13 mouse cellular contexts compared by ENCODE assay signal in genomic region chr4:117316800-117317199, GRCm38 (mm10).
DNase-seq lines count a peak whose midpoint lies in the region; ATAC-seq and TF ChIP-seq lines count a peak whose summit lies in the region.
"Had no signal": no experiment of that assay in that cellular context is flagged by ENCODE, and none has a peak within 500 bp of the region (broad histone marks: within the 10 kb centered on the region; RNA-seq: fewer than 3 reads in every experiment).

No protein-coding gene starts in this region.

- H3K4me1 ChIP-seq in forebrain, embryonic 12.5 days, result peaks cover 37% of the 10 kb centered on the region
- peaks cover 41% of the 10 kb centered on the region for H3K4me1 ChIP-seq in forebrain, embryonic 10.5 days
- H3K4me1 ChIP-seq in midbrain, embryonic 12.5 days, result peaks cover 43% of the 10 kb centered on the region
- H3K4me1 ChIP-seq in midbrain, embryonic 11.5 days (ENCODE audit: control insufficient read depth, insufficient read depth, low read length), result peaks cover 14% of the 10 kb centered on the region
- H3K4me1 ChIP-seq in limb, embryonic 14.5 days (ENCODE audit: control insufficient read depth, insufficient read depth, low read length), result peaks cover 38% of the 10 kb centered on the region
- H3K4me1 ChIP-seq in intestine, embryonic 15.5 days (replicated peaks), result peaks cover 19% of the 10 kb centered on the region

- H3K27me3 ChIP-seq in forebrain, embryonic 12.5 days, result peaks cover 88% of the 10 kb centered on the region
- peaks cover 100% of the 10 kb centered on the region for H3K27me3 ChIP-seq in forebrain, embryonic 10.5 days (ENCODE audit: poor library complexity, severe bottlenecking)
- H3K27me3 ChIP-seq in midbrain, embryonic 12.5 days, result peaks cover 98% of the 10 kb centered on the region
- peaks cover 16% of the 10 kb centered on the region; the same call in 1 of the 2 replicates for H3K27me3 ChIP-seq in midbrain, embryonic 11.5 days (ENCODE audit: control insufficient read depth, insufficient read depth, low read length)
- peaks cover 20% of the 10 kb centered on the region for H3K27me3 ChIP-seq in limb, embryonic 14.5 days (ENCODE audit: control insufficient read depth, insufficient read depth, low read length)
- peaks cover 69% of the 10 kb centered on the region for H3K27me3 ChIP-seq in intestine, embryonic 15.5 days (replicated peaks)

- H3K4me3 ChIP-seq in forebrain, embryonic 12.5 days (replicated peaks), result no peak overlapping the region
- H3K4me3 ChIP-seq in forebrain, embryonic 10.5 days, result no peak overlapping the region
- H3K4me3 ChIP-seq in midbrain, embryonic 12.5 days, result no peak overlapping the region
- H3K4me3 ChIP-seq in midbrain, embryonic 11.5 days (ENCODE audit: low read depth, low read length), result no peak overlapping the region
- H3K4me3 ChIP-seq in limb, embryonic 14.5 days (replicated peaks; ENCODE audit: low read length), result no peak overlapping the region
- H3K4me3 ChIP-seq in intestine, embryonic 15.5 days (replicated peaks), result no peak overlapping the region
- H3K4me3 ChIP-seq: erythroblast, embryonic 14.5 days; liver, embryonic 15.5 days had no signal

- H3K4me2 ChIP-seq in forebrain, embryonic 12.5 days, result no peak overlapping the region
- no peak overlapping the region for H3K4me2 ChIP-seq in midbrain, embryonic 12.5 days (replicated peaks)
- H3K4me2 ChIP-seq in midbrain, embryonic 11.5 days, result no peak overlapping the region
- H3K4me2 ChIP-seq in limb, embryonic 14.5 days (replicated peaks; ENCODE audit: low read depth, low read length, severe bottlenecking), result 0 out of 2 replicates have a peak overlapping the region, but pooled peaks have one; percentile 17
- no peak overlapping the region for H3K4me2 ChIP-seq in intestine, embryonic 15.5 days (replicated peaks)
- H3K4me2 ChIP-seq: liver, embryonic 15.5 days had no signal

- H3K9me3 ChIP-seq in forebrain, embryonic 12.5 days, result no peaks in the 10 kb centered on the region
- no peaks in the 10 kb centered on the region for H3K9me3 ChIP-seq in forebrain, embryonic 10.5 days
- no peaks in the 10 kb centered on the region for H3K9me3 ChIP-seq in midbrain, embryonic 12.5 days
- H3K9me3 ChIP-seq in midbrain, embryonic 11.5 days (ENCODE audit: control insufficient read depth, low read length), result no peaks in the 10 kb centered on the region
- H3K9me3 ChIP-seq in limb, embryonic 14.5 days (ENCODE audit: control insufficient read depth, low read length), result no peaks in the 10 kb centered on the region
- no peaks in the 10 kb centered on the region for H3K9me3 ChIP-seq in intestine, embryonic 15.5 days
- H3K9me3 ChIP-seq: liver, embryonic 15.5 days had no signal

- no peak overlapping the region for H3K27ac ChIP-seq in forebrain, embryonic 12.5 days
- H3K27ac ChIP-seq in forebrain, embryonic 10.5 days, result no peak overlapping the region
- peak overlapping the region; percentile 67 for H3K27ac ChIP-seq in midbrain, embryonic 12.5 days (replicated peaks)
- no peak overlapping the region for H3K27ac ChIP-seq in midbrain, embryonic 11.5 days (ENCODE audit: low read depth, low read length)
- peak overlapping the region; percentile 39; the same call in 1 of the 2 replicates for H3K27ac ChIP-seq in limb, embryonic 14.5 days (replicated peaks; ENCODE audit: low read depth, low read length)
- no peak overlapping the region for H3K27ac ChIP-seq in intestine, embryonic 15.5 days
- H3K27ac ChIP-seq: liver, embryonic 15.5 days had no signal

- no peak for TF ChIP-seq POLR2A in limb, embryonic 14.5 days (IDR thresholded peaks at IDR 0.05; ENCODE audit: borderline replicate concordance, extremely low read depth, insufficient read depth, insufficient read length)

- peak; percentile 50; the same call in 1 of the 2 replicates for ATAC-seq in forebrain, embryonic 12.5 days (ENCODE audit: low FRiP score)
- no peak for ATAC-seq in midbrain, embryonic 12.5 days (ENCODE audit: low FRiP score, low read depth)
- no peak for ATAC-seq in midbrain, embryonic 11.5 days (ENCODE audit: low FRiP score)
- ATAC-seq in limb, embryonic 14.5 days (ENCODE audit: low FRiP score, low read depth), result peak; percentile 40; the same call in 1 of the 2 replicates
- no peak for ATAC-seq in intestine, embryonic 15.5 days

- no peak for DNase-seq in forebrain, embryonic 10.5 days (ENCODE audit: extremely low spot score, low spot score)
- no peak for DNase-seq in midbrain, embryonic 11.5 days (ENCODE audit: low spot score, missing footprints)
- no peak for DNase-seq in limb, embryonic 14.5 days (ENCODE audit: low spot score)
- no peak for DNase-seq in frontal cortex, postnatal 10 days (ENCODE audit: low spot score in 2 of 2)
- no peak for DNase-seq in right cerebral cortex, postnatal 36 days (ENCODE audit: low spot score in 2 of 2)
- DNase-seq: adrenal gland, adult 8-10 months; cerebellum, adult 8-10 months; kidney, adult 11 months had no signal

- H3K36me3 ChIP-seq in forebrain, embryonic 12.5 days (replicated peaks), result no peaks in the 10 kb centered on the region
- no peaks in the 10 kb centered on the region for H3K36me3 ChIP-seq in forebrain, embryonic 10.5 days (replicated peaks)
- H3K36me3 ChIP-seq in midbrain, embryonic 12.5 days, result no peaks in the 10 kb centered on the region
- no peaks in the 10 kb centered on the region for H3K36me3 ChIP-seq in midbrain, embryonic 11.5 days (ENCODE audit: control insufficient read depth, insufficient read depth, low read length)
- no peaks in the 10 kb centered on the region for H3K36me3 ChIP-seq in limb, embryonic 14.5 days (ENCODE audit: control insufficient read depth, insufficient read depth, low read length)
- H3K36me3 ChIP-seq in intestine, embryonic 15.5 days, result no peaks in the 10 kb centered on the region
- H3K36me3 ChIP-seq: liver, embryonic 15.5 days had no signal

- H3K9ac ChIP-seq in forebrain, embryonic 12.5 days, result no peak overlapping the region
- H3K9ac ChIP-seq in midbrain, embryonic 12.5 days (replicated peaks), result no peak overlapping the region
- no peak overlapping the region for H3K9ac ChIP-seq in midbrain, embryonic 11.5 days (ENCODE audit: low read length)
- H3K9ac ChIP-seq in limb, embryonic 14.5 days (ENCODE audit: low read depth, low read length, severe bottlenecking), result no peak overlapping the region
- H3K9ac ChIP-seq in intestine, embryonic 15.5 days, result no peak overlapping the region
- H3K9ac ChIP-seq: liver, embryonic 15.5 days had no signal

- 53% methylated on average over 6 of the region's 6 CpGs for WGBS in forebrain, embryonic 12.5 days
- WGBS in forebrain, embryonic 10.5 days, result 54% methylated on average over 6 of the region's 6 CpGs
- 59% methylated on average over 6 of the region's 6 CpGs for WGBS in midbrain, embryonic 12.5 days
- WGBS in midbrain, embryonic 11.5 days, result 66% methylated on average over 6 of the region's 6 CpGs
- 4% methylated on average over 6 of the region's 6 CpGs for WGBS in limb, embryonic 14.5 days
- WGBS in intestine, embryonic 15.5 days, result 33% methylated on average over 6 of the region's 6 CpGs

Comparison
In these comparisons a context has a peak if more than half of its experiments do, and no peak if none do; other contexts are left out.
1. H3K27ac ChIP-seq: peak in midbrain, embryonic 12.5 days (single experiment) and limb, embryonic 14.5 days (single experiment); none in forebrain, embryonic 12.5 days (single experiment), forebrain, embryonic 10.5 days (single experiment), midbrain, embryonic 11.5 days (single experiment) and intestine, embryonic 15.5 days (single experiment).
2. ATAC-seq: peak in forebrain, embryonic 12.5 days (single experiment) and limb, embryonic 14.5 days (single experiment); none in midbrain, embryonic 12.5 days (single experiment), midbrain, embryonic 11.5 days (single experiment) and intestine, embryonic 15.5 days (single experiment).